Mouse (Mus musculus) ES-Bruce4 (cell line): Measurements from ENCODE around the gene Haao. TPM values are rescaled to one million over a fixed set of nuclear protein-coding genes. Genes with fewer than 3 reads are reported as not detected.

Experiments used
- H3K27ac ChIP-seq: 2 replicates; pipeline ENCODE4 v1.5.1; 2012; ENCODE audit warnings: low read length, inconsistent platforms; ENCODE audit not compliant: insufficient read depth
- H3K27me3 ChIP-seq: 2 replicates; pipeline ENCODE4 v1.6.1; 2012; ENCODE audit warnings: mild to moderate bottlenecking, low read length, inconsistent platforms; ENCODE audit not compliant: control insufficient read depth, poor library complexity, insufficient read depth, severe bottlenecking
- H3K36me3 ChIP-seq: 2 replicates; pipeline ENCODE4 v1.6.1; 2012; ENCODE audit warnings: inconsistent platforms, mild to moderate bottlenecking, low read length, moderate library complexity; ENCODE audit not compliant: control insufficient read depth, poor library complexity, insufficient read depth, severe bottlenecking
- H3K4me1 ChIP-seq: one replicate; pipeline ENCODE4 v1.8.1; 2011; ENCODE audit warnings: low read length; ENCODE audit not compliant: control insufficient read depth, insufficient read depth
- H3K4me3 ChIP-seq: 2 replicates; pipeline ENCODE4 v1.5.1; 2011; ENCODE audit warnings: low read depth, mild to moderate bottlenecking, low read length
- H3K9ac ChIP-seq: 2 replicates; pipeline ENCODE4 v1.6.1; 2012; ENCODE audit warnings: low read depth, mild to moderate bottlenecking, inconsistent platforms; ENCODE audit not compliant: poor library complexity, severe bottlenecking
- H3K9me3 ChIP-seq: replicated peaks from 2 replicates; pipeline ENCODE4 v1.6.1; 2012; ENCODE audit warnings: mild to moderate bottlenecking, low read length, inconsistent platforms; ENCODE audit not compliant: control insufficient read depth, poor library complexity, insufficient read depth, severe bottlenecking
- CTCF ChIP-seq: IDR thresholded peaks from one replicate; pipeline ENCODE4 v1.8.1; 2011; ENCODE audit warnings: low read depth, low read length
- EP300 ChIP-seq: IDR thresholded peaks from 2 replicates; pipeline ENCODE4 v1.6.1; 2011; ENCODE audit warnings: low read depth, low read length; ENCODE audit not compliant: insufficient read depth
- POLR2A ChIP-seq: IDR thresholded peaks from one replicate; pipeline ENCODE4 v1.8.1; 2011; ENCODE audit warnings: low read length; ENCODE audit not compliant: insufficient read depth
- polyA plus RNA-seq: library from polyadenylated mRNA; stranded (reverse); fragments of >200 nt; gene quantifications from 2 replicates; pipeline ENCODE4 v1.2.4, GENCODE M21; 2011; ENCODE audit warnings: low read depth; ENCODE audit not compliant: missing spikeins, insufficient read depth, insufficient read length

The Haao gene
- polyA plus RNA-seq, 1 experiment: 0.55 TPM

DNA sequence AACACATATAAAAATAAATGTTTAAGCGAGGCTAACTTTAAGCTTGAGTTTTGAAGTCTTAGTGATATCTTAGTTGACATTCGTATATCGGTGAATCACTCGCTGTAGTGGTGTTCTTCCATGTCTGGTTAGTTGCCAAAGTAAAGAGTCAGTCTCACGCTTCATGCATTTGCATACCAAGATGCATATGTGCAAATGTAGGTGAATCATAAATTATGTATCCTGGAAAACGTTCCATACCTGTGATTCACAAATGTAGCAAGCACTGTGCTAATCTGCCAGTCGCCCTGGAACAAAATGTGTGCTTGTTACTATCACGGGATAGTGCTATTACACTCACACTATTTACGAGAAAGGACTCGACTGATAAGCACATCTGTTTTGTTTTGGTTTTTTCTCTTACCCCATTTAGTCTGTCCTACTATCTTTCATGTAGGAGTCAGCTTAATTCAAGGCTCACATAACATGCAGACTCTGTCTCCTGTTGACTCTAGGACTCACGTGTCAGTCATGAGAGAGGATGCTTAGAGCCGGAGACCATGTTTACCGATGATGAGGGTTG, 37.3 kb upstream of the Haao start:
- Histone ChIP-seq H3K27me3 (no peaks in the 10 kb centered on the region), H3K9ac (no peak overlapping the region), H3K4me3 (no peak overlapping the region), H3K9me3 (no peaks in the 10 kb centered on the region), H3K27ac (no peak overlapping the region), H3K4me1 (no peaks in the 10 kb centered on the region), H3K36me3 (no peaks in the 10 kb centered on the region)
- no peak for TF ChIP-seq POLR2A
- TF ChIP-seq CTCF: no peak
- TF ChIP-seq EP300: no peak

DNA sequence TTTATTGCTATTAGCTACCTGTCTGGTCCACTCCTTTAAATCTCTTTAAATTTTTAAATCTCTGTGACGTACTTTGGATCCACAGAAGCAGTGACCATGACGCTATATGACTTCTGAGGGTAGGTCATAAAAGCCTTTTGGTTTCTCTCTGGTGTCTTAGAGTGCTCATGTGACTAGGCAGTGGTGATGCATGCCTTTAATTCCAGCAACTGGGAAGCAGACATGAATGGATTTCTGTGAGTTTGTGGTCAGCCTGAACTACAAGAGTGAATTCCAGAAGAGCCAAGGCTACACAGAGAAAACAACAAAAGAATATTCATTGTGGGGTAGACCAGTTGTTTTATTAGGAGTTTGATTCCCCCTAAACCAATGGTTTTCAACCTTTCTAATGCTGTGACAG, 35.0 kb upstream of the Haao start:
- no peaks in the 10 kb centered on the region for H3K4me1 ChIP-seq
- no peak overlapping the region for H3K4me3 ChIP-seq
- TF ChIP-seq CTCF (no peak), POLR2A (no peak), EP300 (no peak)
- no peaks in the 10 kb centered on the region for H3K27me3 ChIP-seq
- no peak overlapping the region for H3K27ac ChIP-seq
- H3K36me3 ChIP-seq: no peaks in the 10 kb centered on the region
- H3K9ac ChIP-seq: no peak overlapping the region
- H3K9me3 ChIP-seq: no peaks in the 10 kb centered on the region

- H3K4me3 ChIP-seq: no peak overlapping the region
- no peaks in the 10 kb centered on the region for H3K9me3 ChIP-seq
- no peaks in the 10 kb centered on the region for H3K4me1 ChIP-seq
- H3K9ac ChIP-seq: no peak overlapping the region
- no peak overlapping the region for H3K27ac ChIP-seq
- no peaks in the 10 kb centered on the region for H3K36me3 ChIP-seq
- TF ChIP-seq CTCF (no peak), EP300 (no peak), POLR2A (no peak)
- H3K27me3 ChIP-seq: no peaks in the 10 kb centered on the region
Measured at GRCm38 (mm10) chr17:83881071-83881470, 33.3 kb upstream of the Haao start.

DNA sequence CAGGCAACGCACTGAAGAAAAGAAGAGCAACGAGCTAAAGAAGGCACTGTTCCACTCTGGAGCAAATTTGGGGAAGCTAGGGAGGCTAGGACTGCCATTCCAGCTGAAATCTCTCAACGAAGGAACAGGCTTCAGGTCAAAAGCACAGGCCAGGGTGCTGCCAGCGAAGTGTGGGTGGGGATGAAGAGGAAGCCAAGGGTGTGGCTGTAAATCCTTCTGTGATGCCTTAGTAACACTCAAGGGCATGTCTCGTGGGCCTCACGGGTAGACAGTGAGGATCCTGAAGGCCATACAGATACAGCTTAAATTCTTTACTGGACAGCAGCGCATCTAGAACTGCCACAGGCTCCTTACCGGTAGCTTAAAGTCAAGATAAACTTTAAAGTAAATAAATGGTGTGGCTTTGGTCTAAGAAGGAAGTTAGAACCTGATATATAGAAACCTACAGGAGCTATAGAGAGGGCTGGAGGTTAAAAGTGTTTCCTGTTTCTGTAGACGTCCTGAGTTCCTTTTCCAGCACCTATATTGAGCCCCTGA, 32.5 kb upstream of the Haao start:
- Histone ChIP-seq H3K27me3 (no peaks in the 10 kb centered on the region), H3K9me3 (no peaks in the 10 kb centered on the region), H3K36me3 (no peaks in the 10 kb centered on the region), H3K27ac (no peak overlapping the region), H3K9ac (no peak overlapping the region), H3K4me3 (no peak overlapping the region), H3K4me1 (no peaks in the 10 kb centered on the region)
- TF ChIP-seq POLR2A: no peak

GRCm38 (mm10) chr17:83879631-83880030, 31.9 kb upstream of the Haao start:
- Histone ChIP-seq H3K9ac (no peak overlapping the region), H3K27me3 (no peaks in the 10 kb centered on the region), H3K4me3 (no peak overlapping the region), H3K4me1 (no peaks in the 10 kb centered on the region), H3K9me3 (no peaks in the 10 kb centered on the region), H3K36me3 (no peaks in the 10 kb centered on the region), H3K27ac (no peak overlapping the region)
- TF ChIP-seq POLR2A (no peak), EP300 (no peak), CTCF (no peak)

DNA sequence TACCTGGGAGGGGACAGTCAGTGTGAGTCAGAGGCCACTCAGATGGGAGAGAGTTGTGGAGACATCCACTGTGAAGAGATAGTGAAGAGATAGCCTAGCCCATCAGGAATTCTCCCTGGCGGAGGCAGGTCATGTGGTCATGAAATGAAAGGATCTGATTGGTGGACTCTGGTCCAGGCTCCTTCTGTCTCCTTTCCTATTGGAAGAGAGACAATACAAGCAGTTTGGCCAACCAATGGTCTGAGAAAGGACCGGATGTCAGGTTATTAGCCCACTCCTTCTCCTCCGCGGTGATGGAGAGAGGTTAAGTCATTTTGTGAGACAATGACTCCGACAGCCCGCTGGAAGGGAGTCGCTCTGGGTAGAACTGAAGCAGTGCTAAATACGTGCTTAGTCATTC, 26.8 kb upstream of the Haao start:
- Histone ChIP-seq H3K4me3 (peak overlapping the region; percentile 98), H3K4me1 (no peaks in the 10 kb centered on the region), H3K9me3 (no peaks in the 10 kb centered on the region), H3K9ac (peak overlapping the region; percentile 82), H3K27ac (0 out of 2 replicates have a peak overlapping the region, but pooled peaks have one; percentile 21), H3K36me3 (no peaks in the 10 kb centered on the region; the same call in 1 of the 2 replicates), H3K27me3 (no peaks in the 10 kb centered on the region)
- no peak for TF ChIP-seq CTCF
- no peak for TF ChIP-seq EP300
- peak; percentile 66 for TF ChIP-seq POLR2A
